Mouse (Mus musculus) bone marrow, adult 2 months (tissue): ENCODE data around the gene Plekha4. TPM values are rescaled to one million over a fixed set of nuclear protein-coding genes. Genes with fewer than 3 reads are reported as not detected.
"Not testable (repeated sequence)": the region's sequence is repeated elsewhere in the genome, so short reads cannot be mapped to it uniquely, and the experiment has no call there.

Source experiments
- H3K27ac ChIP-seq: fragments of 200-500 bp; 2 replicates; pipeline ENCODE4 v1.5.1; 2012; ENCODE audit warnings: low read depth, mild to moderate bottlenecking, control low read depth, inconsistent platforms, low read length; ENCODE audit not compliant: control insufficient read depth, poor library complexity, insufficient read depth
- H3K4me1 ChIP-seq: fragments of 200-500 bp; 2 replicates; pipeline ENCODE4 v1.6.1; 2011; ENCODE audit warnings: low read length; ENCODE audit not compliant: control insufficient read depth, insufficient read depth
- H3K4me3 ChIP-seq: fragments of 200-500 bp; replicated peaks from 2 replicates; pipeline ENCODE3; 2011; ENCODE audit warnings: mild to moderate bottlenecking, low read depth, low read length, control low read depth; ENCODE audit not compliant: control insufficient read depth
- CTCF ChIP-seq: fragments of 200-500 bp; IDR thresholded peaks from 2 replicates; pipeline ENCODE4 v1.5.1; 2011; ENCODE audit warnings: low read length, control low read depth; ENCODE audit not compliant: control insufficient read depth, insufficient read depth
- POLR2A ChIP-seq: fragments of 200-500 bp; IDR thresholded peaks from 2 replicates; pipeline ENCODE4 v1.6.1; 2011; ENCODE audit warnings: low read depth, mild to moderate bottlenecking, control low read depth, low read length, borderline replicate concordance; ENCODE audit not compliant: control insufficient read depth
- WGBS: fragments of 180-500 bp; shearing (Covaris S2); methylation state at CpG from one replicate; pipeline ENCODE4 v1.1.7; 2018; 5-methylcytosine and 5-hydroxymethylcytosine counted together
- polyA plus RNA-seq: library from polyadenylated mRNA; stranded (reverse); fragments of >200 nt; gene quantifications from 2 replicates; pipeline ENCODE4 v1.2.4, GENCODE M21; 2011; ENCODE audit warnings: low replicate concordance; ENCODE audit not compliant: missing spikeins, insufficient read depth, insufficient read length

The Plekha4 gene
- polyA plus RNA-seq = 2.1 and 8.9 TPM in 2 replicates

GRCm38 (mm10) chr7:45525809-45526473, at the start of gene Plekha4, which contains the start of gene Ppp1r15a:
Gene Plekha4 (plus strand): TSS chr7:45526330.
Gene Ppp1r15a (minus strand): TSS chr7:45526268.
- TF ChIP-seq POLR2A (no peak; the same call in 1 of the 2 replicates), CTCF (no peak)
- H3K4me1 ChIP-seq = peaks cover 1% of the 10 kb centered on the region
- WGBS = under 1% methylated on average over 54 of the region's 54 CpGs

GRCm38 (mm10) chr7:45476453-45476852, 49.7 kb upstream of the Plekha4 start:
- no peaks in the 10 kb centered on the region for H3K4me1 ChIP-seq
- TF ChIP-seq POLR2A (no peak), CTCF (no peak)
- H3K4me3 ChIP-seq = no peak overlapping the region
- 44% methylated on average over 1 of the region's 1 CpGs for WGBS
- H3K27ac ChIP-seq = no peak overlapping the region

More at GRCm38 (mm10) chr7:45525809-45526473, at the start of gene Plekha4, which contains the start of gene Ppp1r15a:
- Histone ChIP-seq H3K4me3 (peak within 1 kb of the TSS; percentile 92), H3K27ac (peak within 1 kb of the TSS; percentile 98)

- Histone ChIP-seq H3K27ac (no peak overlapping the region), H3K4me3 (no peak overlapping the region), H3K4me1 (no peaks in the 10 kb centered on the region)
- TF ChIP-seq POLR2A = no peak
- peak; percentile 63 for TF ChIP-seq CTCF
- 14% methylated on average over 3 of the region's 3 CpGs for WGBS
These were observed 49.1 kb upstream of the Plekha4 start for GRCm38 (mm10) chr7:45477003-45477402.

GRCm38 (mm10) chr7:45478774-45479173, 47.4 kb upstream of the Plekha4 start:
- Histone ChIP-seq H3K4me3 (no peak overlapping the region), H3K27ac (no peak overlapping the region), H3K4me1 (no peaks in the 10 kb centered on the region)
- 89% methylated on average over 7 of the region's 7 CpGs for WGBS
- TF ChIP-seq POLR2A (no peak), CTCF (no peak)

- not testable (repeated sequence) for H3K27ac ChIP-seq, H3K4me1 ChIP-seq, H3K4me3 ChIP-seq
- 81% methylated on average over 4 of the region's 4 CpGs for WGBS
These were observed 45.8 kb upstream of the Plekha4 start for GRCm38 (mm10) chr7:45480310-45480709.

GRCm38 (mm10) chr7:45481374-45481927, 44.7 kb upstream of the Plekha4 start, which contains the start of gene Tulp2:
Gene Tulp2 (plus strand): TSS chr7:45481877.
- H3K4me3 ChIP-seq = no peak within 1 kb of the TSS
- 64% methylated on average over 15 of the region's 15 CpGs for WGBS

GRCm38 (mm10) chr7:45482166-45482565, 44.0 kb upstream of the Plekha4 start:
- Histone ChIP-seq H3K27ac (no peak overlapping the region), H3K4me1 (no peaks in the 10 kb centered on the region; the same call in 1 of the 2 replicates), H3K4me3 (no peak overlapping the region)
- WGBS = 73% methylated on average over 1 of the region's 1 CpGs
- TF ChIP-seq CTCF (no peak), POLR2A (no peak)

More at GRCm38 (mm10) chr7:45481374-45481927, 44.7 kb upstream of the Plekha4 start, which contains the start of gene Tulp2:
- Histone ChIP-seq H3K27ac (no peak within 1 kb of the TSS), H3K4me1 (no peaks in the 10 kb centered on the region; the same call in 1 of the 2 replicates)
- no peak for TF ChIP-seq POLR2A
- TF ChIP-seq CTCF = no peak

GRCm38 (mm10) chr7:45484985-45485384, 41.1 kb upstream of the Plekha4 start:
- not testable (repeated sequence) for H3K4me3 ChIP-seq, H3K4me1 ChIP-seq, H3K27ac ChIP-seq
- 77% methylated on average over 5 of the region's 5 CpGs for WGBS

GRCm38 (mm10) chr7:45486158-45486557, 40.0 kb upstream of the Plekha4 start:
- Histone ChIP-seq H3K27ac (no peak overlapping the region), H3K4me1 (no peaks in the 10 kb centered on the region; the same call in 1 of the 2 replicates), H3K4me3 (no peak overlapping the region)
- TF ChIP-seq POLR2A (no peak), CTCF (no peak)
- 77% methylated on average over 7 of the region's 7 CpGs for WGBS
